Mouse (Mus musculus): ENCODE results near the gene Akap10. TPM values are rescaled to one million over a fixed set of nuclear protein-coding genes. Genes with fewer than 3 reads are reported as not detected.
A peak's percentile ranks its signal among the peaks of the same experiment; 100 is the strongest.

Gene Akap10
- polyA plus RNA-seq (2014; fragmentation: Nextera tagmentation; extraction: Ambion mirVana) = 14.2 and 14.4 TPM in 2 replicates

- no peaks in the 10 kb centered on the region for H3K36me3 ChIP-seq (replicated peaks; ENCODE audit: control insufficient read depth, insufficient read depth)
Measured at GRCm38 (mm10) chr11:61930098-61930517, at the start of gene Akap10. Gene Akap10 (minus strand): TSS chr11:61930252.

DNA sequence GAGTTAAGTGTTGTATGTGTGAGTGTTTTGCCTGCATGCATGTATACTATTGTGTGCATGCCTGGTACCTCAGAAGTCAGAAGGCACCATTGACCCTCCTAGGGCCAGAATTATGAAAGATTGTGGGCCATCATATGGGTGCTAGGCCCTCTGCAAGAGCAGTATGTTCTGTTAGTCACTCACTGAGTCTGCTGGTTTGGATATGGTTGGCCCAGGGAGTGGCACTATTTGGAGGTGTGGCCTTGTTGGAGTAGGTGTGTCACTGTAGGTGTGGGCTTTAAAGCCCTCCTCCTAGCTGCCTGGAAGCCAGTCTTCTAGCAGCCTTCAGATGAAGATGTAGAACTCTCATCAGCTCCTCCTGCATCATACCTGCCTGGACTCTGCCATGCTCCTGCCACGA lies 45.7 kb upstream of the Akap10 start:
- no peak for ATAC-seq (ENCODE audit: low FRiP score)
- H3K27ac ChIP-seq = no peak overlapping the region
- no peaks in the 10 kb centered on the region for H3K9me3 ChIP-seq (ENCODE audit: control insufficient read depth, low read length)

More at GRCm38 (mm10) chr11:61930098-61930517, at the start of gene Akap10:
- Histone ChIP-seq H3K27ac (peak within 1 kb of the TSS; percentile 90), H3K4me3 (replicated peaks; ENCODE audit: low read length) (peak within 1 kb of the TSS; percentile 68), H3K4me1 (replicated peaks; ENCODE audit: control insufficient read depth, insufficient read depth, low read length) (peaks cover 21% of the 10 kb centered on the region), H3K4me2 (replicated peaks) (peak within 1 kb of the TSS; percentile 57), H3K9me3 (ENCODE audit: control insufficient read depth, low read length) (no peaks in the 10 kb centered on the region), H3K27me3 (ENCODE audit: control insufficient read depth, insufficient read depth, low read length) (no peaks in the 10 kb centered on the region), H3K9ac (peak within 1 kb of the TSS; percentile 77)
- under 1% methylated on average over 43 of the region's 43 CpGs for WGBS
- peak; percentile 94 for ATAC-seq (ENCODE audit: low FRiP score)
- peak; percentile 96 for DNase-seq (ENCODE audit: low spot score)

DNA sequence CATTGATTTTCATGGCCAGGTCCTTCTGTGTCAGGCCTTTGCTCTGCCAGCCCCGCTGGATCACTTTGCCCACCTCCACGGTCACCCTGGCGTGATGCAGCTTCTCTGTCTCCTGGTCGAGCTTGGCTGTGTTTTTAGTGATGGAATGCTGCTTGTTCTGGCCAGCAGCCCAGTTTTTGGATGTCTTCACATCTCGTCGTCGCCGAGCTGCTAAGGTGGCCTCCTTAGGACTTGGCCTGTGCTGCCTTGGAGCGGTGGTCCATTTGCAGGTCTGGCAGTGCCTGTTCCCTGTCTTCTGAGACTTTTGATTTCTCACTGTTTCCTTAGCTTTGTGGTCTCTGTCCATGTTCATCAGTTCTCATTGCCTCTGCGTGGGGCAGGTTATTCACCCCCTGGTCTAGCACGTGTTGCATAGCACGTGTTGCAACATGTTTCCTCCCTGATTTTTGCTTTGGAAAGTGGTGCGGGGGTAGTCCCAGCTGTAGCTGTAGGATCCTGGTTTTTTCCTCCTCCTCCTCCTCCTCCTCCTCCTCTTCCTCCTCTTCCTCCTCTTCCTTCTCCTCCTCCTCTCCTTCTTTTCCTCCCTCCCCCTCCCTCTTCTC lies 44.2 kb upstream of the Akap10 start:
- Histone ChIP-seq H3K9ac (no peak overlapping the region), H3K27me3 (ENCODE audit: control insufficient read depth, insufficient read depth, low read length) (no peaks in the 10 kb centered on the region), H3K9me3 (ENCODE audit: control insufficient read depth, low read length) (no peaks in the 10 kb centered on the region), H3K27ac (no peak overlapping the region), H3K36me3 (replicated peaks; ENCODE audit: control insufficient read depth, insufficient read depth) (no peaks in the 10 kb centered on the region), H3K4me3 (replicated peaks; ENCODE audit: low read length) (no peak overlapping the region), H3K4me1 (replicated peaks; ENCODE audit: control insufficient read depth, insufficient read depth, low read length) (no peaks in the 10 kb centered on the region; the same call in 1 of the 2 replicates), H3K4me2 (replicated peaks) (no peak overlapping the region)
- no peak for ATAC-seq (ENCODE audit: low FRiP score)
- no peak for DNase-seq (ENCODE audit: low spot score)
- 60% methylated on average over 13 of the region's 13 CpGs for WGBS

More for the DNA sequence above, 45.7 kb upstream of the Akap10 start:
- H3K27me3 ChIP-seq (ENCODE audit: control insufficient read depth, insufficient read depth, low read length) = no peaks in the 10 kb centered on the region
- WGBS = 88% methylated on average over 1 of the region's 1 CpGs
- H3K36me3 ChIP-seq (replicated peaks; ENCODE audit: control insufficient read depth, insufficient read depth) = no peaks in the 10 kb centered on the region
- no peaks in the 10 kb centered on the region; the same call in 1 of the 2 replicates for H3K4me1 ChIP-seq (replicated peaks; ENCODE audit: control insufficient read depth, insufficient read depth, low read length)
- DNase-seq (ENCODE audit: low spot score) = no peak
- no peak overlapping the region for H3K4me2 ChIP-seq (replicated peaks)
- H3K4me3 ChIP-seq (replicated peaks; ENCODE audit: low read length) = no peak overlapping the region
- H3K9ac ChIP-seq = no peak overlapping the region

DNA sequence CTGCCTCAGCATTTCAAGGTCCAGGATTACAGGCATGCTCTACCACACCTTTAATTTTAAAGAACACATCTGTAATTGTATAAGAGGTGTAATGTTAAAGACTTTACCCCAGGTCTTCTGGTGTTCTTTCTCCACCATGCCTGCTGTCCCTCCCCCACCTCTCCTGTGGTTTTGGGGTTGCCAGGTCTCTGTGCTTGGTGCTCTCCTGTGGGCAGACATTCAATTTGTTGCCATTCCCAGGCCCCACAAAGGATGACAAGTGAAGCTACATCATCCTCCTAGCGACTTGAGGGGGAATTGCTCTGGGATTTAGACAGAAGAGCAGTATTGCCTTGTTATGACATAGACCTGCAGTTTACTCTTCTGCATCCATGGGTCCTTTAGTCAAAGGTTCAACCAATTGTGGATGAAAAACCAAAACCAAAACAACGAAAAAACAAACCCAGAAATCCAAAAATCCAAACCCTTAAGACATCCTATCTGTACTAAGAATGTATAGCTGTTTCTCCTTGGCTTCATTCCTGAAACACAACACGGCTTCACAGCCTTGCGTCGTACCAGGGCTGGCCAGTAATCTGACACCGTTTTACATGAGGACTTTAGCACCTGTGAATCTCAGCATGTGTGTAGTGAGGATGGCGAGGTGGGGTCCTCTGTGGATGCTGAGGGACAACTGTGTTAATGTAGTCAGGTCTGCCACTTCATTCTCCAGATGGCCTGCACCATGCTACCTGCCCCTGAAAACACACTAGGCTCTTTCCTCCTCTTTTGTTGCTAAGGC lies 41.6 kb upstream of the Akap10 start:
- H3K9me3 ChIP-seq (ENCODE audit: control insufficient read depth, low read length) = no peaks in the 10 kb centered on the region
- no peak overlapping the region for H3K4me3 ChIP-seq (replicated peaks; ENCODE audit: low read length)
- H3K27ac ChIP-seq = no peak overlapping the region
- 72% methylated on average over 7 of the region's 7 CpGs for WGBS
- H3K27me3 ChIP-seq (ENCODE audit: control insufficient read depth, insufficient read depth, low read length) = no peaks in the 10 kb centered on the region
- DNase-seq (ENCODE audit: low spot score) (no peak), ATAC-seq (ENCODE audit: low FRiP score) (no peak)
- no peak overlapping the region for H3K4me2 ChIP-seq (replicated peaks)
- H3K36me3 ChIP-seq (replicated peaks; ENCODE audit: control insufficient read depth, insufficient read depth) = no peaks in the 10 kb centered on the region
- H3K9ac ChIP-seq = no peak overlapping the region
- no peaks in the 10 kb centered on the region; the same call in 1 of the 2 replicates for H3K4me1 ChIP-seq (replicated peaks; ENCODE audit: control insufficient read depth, insufficient read depth, low read length)

DNA sequence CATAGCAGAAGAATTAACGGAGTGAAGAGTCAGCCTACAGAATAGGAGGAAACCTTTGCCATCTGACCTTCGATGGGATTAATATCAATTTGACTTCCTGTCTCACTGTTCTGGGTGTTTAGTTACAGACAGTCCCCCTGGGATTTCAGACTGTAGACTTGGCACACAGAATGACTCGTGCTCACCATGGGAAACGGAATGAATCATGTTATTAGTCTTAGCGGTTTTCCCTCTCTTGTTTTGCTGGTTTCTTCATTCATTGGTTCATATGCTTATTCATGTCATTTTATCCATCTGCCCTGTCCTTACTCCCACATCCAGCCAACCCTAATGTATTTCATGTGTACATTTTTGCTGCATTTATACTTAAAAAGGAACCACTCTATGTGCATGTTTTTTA lies 40.8 kb upstream of the Akap10 start:
- no peaks in the 10 kb centered on the region for H3K27me3 ChIP-seq (ENCODE audit: control insufficient read depth, insufficient read depth, low read length)
- H3K4me2 ChIP-seq (replicated peaks) = no peak overlapping the region
- H3K4me1 ChIP-seq (replicated peaks; ENCODE audit: control insufficient read depth, insufficient read depth, low read length) = no peaks in the 10 kb centered on the region
- H3K27ac ChIP-seq = no peak overlapping the region
- WGBS = 58% methylated on average over 5 of the region's 5 CpGs
- no peak overlapping the region for H3K9ac ChIP-seq
- H3K4me3 ChIP-seq (replicated peaks; ENCODE audit: low read length) = no peak overlapping the region
- no peaks in the 10 kb centered on the region for H3K36me3 ChIP-seq (replicated peaks; ENCODE audit: control insufficient read depth, insufficient read depth)
- no peaks in the 10 kb centered on the region for H3K9me3 ChIP-seq (ENCODE audit: control insufficient read depth, low read length)
- ATAC-seq (ENCODE audit: low FRiP score) (no peak), DNase-seq (ENCODE audit: low spot score) (no peak)

DNA sequence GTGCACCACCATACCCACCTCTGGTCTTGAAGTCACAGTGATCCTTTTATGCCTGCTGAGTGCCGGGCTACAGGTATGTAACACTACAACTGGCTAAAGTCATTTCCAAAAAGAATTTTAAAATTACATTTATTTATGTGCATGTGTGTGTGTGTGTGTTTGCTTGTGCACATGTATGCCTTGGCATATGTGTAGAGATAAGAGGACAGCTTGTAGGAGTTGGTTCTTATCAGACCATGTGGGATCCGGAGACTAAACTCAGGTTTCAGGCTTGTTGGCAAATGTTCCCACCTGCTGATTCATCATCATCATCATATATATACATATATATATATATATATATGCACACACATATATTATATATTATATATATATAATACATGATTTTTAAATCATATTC lies 38.8 kb upstream of the Akap10 start:
- no peaks in the 10 kb centered on the region for H3K36me3 ChIP-seq (replicated peaks; ENCODE audit: control insufficient read depth, insufficient read depth)

GRCm38 (mm10) chr11:61967034-61967433 lies 37.0 kb upstream of the Akap10 start:
- Histone ChIP-seq H3K36me3 (replicated peaks; ENCODE audit: control insufficient read depth, insufficient read depth) (no peaks in the 10 kb centered on the region), H3K9me3 (ENCODE audit: control insufficient read depth, low read length) (no peaks in the 10 kb centered on the region), H3K4me3 (replicated peaks; ENCODE audit: low read length) (no peak overlapping the region), H3K4me2 (replicated peaks) (no peak overlapping the region), H3K4me1 (replicated peaks; ENCODE audit: control insufficient read depth, insufficient read depth, low read length) (no peaks in the 10 kb centered on the region), H3K27me3 (ENCODE audit: control insufficient read depth, insufficient read depth, low read length) (no peaks in the 10 kb centered on the region), H3K27ac (no peak overlapping the region), H3K9ac (no peak overlapping the region)
- DNase-seq (ENCODE audit: low spot score) (no peak), ATAC-seq (ENCODE audit: low FRiP score) (no peak)
- WGBS = 83% methylated on average over 8 of the region's 8 CpGs

More for the DNA sequence above, 38.8 kb upstream of the Akap10 start:
- H3K9me3 ChIP-seq (ENCODE audit: control insufficient read depth, low read length) = no peaks in the 10 kb centered on the region
- H3K4me2 ChIP-seq (replicated peaks) = no peak overlapping the region
- ATAC-seq (ENCODE audit: low FRiP score) = no peak
- no peak overlapping the region for H3K4me3 ChIP-seq (replicated peaks; ENCODE audit: low read length)
- DNase-seq (ENCODE audit: low spot score) = no peak
- H3K27me3 ChIP-seq (ENCODE audit: control insufficient read depth, insufficient read depth, low read length) = no peaks in the 10 kb centered on the region
- H3K9ac ChIP-seq = no peak overlapping the region
- H3K27ac ChIP-seq = no peak overlapping the region
- WGBS = 96% methylated on average over 2 of the region's 2 CpGs
- H3K4me1 ChIP-seq (replicated peaks; ENCODE audit: control insufficient read depth, insufficient read depth, low read length) = no peaks in the 10 kb centered on the region

DNA sequence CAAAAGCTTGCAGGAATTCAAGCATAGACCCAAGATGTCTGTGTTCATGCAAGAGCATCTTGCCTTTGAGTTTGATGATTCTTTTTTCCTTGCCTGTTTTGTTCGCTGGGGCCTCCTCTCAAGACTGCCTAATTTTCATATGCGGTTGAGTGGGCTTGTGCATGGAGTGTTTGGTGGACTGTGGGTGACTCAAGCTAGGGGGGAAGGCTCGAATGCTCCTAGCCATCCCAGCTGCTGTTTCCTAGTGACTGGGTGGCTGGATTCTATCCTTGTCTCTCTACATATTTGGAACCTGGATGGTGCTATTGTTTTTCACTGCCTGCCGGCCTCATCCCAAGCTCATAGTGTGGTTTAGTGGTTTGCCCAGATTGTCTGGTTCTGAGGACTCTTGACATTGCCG lies 34.6 kb upstream of the Akap10 start:
- 89% methylated on average over 5 of the region's 5 CpGs for WGBS
- H3K9ac ChIP-seq = no peak overlapping the region
- H3K4me2 ChIP-seq (replicated peaks) = no peak overlapping the region
- H3K27me3 ChIP-seq (ENCODE audit: control insufficient read depth, insufficient read depth, low read length) = peaks cover 1% of the 10 kb centered on the region; the same call in 1 of the 2 replicates
- ATAC-seq (ENCODE audit: low FRiP score) (no peak), DNase-seq (ENCODE audit: low spot score) (no peak)
- no peak overlapping the region for H3K4me3 ChIP-seq (replicated peaks; ENCODE audit: low read length)
- H3K27ac ChIP-seq = no peak overlapping the region
- no peaks in the 10 kb centered on the region for H3K9me3 ChIP-seq (ENCODE audit: control insufficient read depth, low read length)
- H3K36me3 ChIP-seq (replicated peaks; ENCODE audit: control insufficient read depth, insufficient read depth) = no peaks in the 10 kb centered on the region
- H3K4me1 ChIP-seq (replicated peaks; ENCODE audit: control insufficient read depth, insufficient read depth, low read length) = no peaks in the 10 kb centered on the region

GRCm38 (mm10) chr11:61963193-61963592 lies 33.1 kb upstream of the Akap10 start:
- H3K4me1 ChIP-seq (replicated peaks; ENCODE audit: control insufficient read depth, insufficient read depth, low read length) = no peaks in the 10 kb centered on the region
- no peak overlapping the region for H3K4me3 ChIP-seq (replicated peaks; ENCODE audit: low read length)
- DNase-seq (ENCODE audit: low spot score) = no peak
- H3K9me3 ChIP-seq (ENCODE audit: control insufficient read depth, low read length) = no peaks in the 10 kb centered on the region
- peaks cover 16% of the 10 kb centered on the region for H3K27me3 ChIP-seq (ENCODE audit: control insufficient read depth, insufficient read depth, low read length)
- H3K36me3 ChIP-seq (replicated peaks; ENCODE audit: control insufficient read depth, insufficient read depth) = no peaks in the 10 kb centered on the region
- WGBS = 88% methylated on average over 3 of the region's 3 CpGs
- ATAC-seq (ENCODE audit: low FRiP score) = no peak
- H3K4me2 ChIP-seq (replicated peaks) = no peak overlapping the region
- no peak overlapping the region for H3K27ac ChIP-seq
- H3K9ac ChIP-seq = no peak overlapping the region
